Mouse (Mus musculus) embryo, embryonic 11 days (tissue): Measurements from ENCODE around the gene Dcaf17.

ENCODE experiments used
- DNase-seq: peaks from one replicate; pipeline ENCODE4 v3.0.0-alpha.2; 2015

Gene Dcaf17

DNA sequence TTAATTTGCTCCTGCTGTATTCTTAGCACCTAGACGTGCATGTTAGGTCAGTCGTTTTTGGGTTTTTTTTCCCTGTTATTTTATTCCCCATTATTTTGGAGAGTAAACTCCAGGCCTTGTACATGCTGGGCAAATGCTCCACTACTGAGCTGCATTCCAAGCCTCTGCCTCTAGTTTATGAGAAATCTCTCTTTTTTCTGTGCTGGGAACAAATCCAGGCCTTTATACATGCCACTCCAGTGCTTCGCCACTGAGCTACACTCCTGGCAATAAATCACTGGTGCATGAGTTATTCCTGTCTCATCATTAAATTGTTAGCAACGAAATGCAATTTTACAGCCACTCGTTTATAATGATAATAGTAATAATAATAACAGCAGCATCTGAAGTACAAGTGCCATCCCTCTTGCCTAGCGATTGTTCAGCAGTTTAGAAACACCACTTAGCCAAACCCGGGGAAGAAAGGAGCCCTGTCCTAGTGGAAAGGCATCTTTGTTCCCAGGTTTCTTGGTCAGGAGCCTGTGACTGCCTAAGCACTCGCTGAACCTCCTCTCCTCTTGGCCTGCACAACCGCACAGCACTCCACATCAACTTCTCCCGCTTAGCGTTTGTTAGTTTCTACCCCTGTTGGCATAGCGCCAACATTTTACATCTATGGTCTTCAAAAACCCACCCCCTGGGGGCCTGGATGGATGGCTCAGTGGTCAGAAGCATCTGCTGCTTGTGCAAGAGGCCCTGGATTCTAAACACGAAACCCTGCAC lies 67.3 kb downstream of the Dcaf17 start:
- DNase-seq: no peak

DNA sequence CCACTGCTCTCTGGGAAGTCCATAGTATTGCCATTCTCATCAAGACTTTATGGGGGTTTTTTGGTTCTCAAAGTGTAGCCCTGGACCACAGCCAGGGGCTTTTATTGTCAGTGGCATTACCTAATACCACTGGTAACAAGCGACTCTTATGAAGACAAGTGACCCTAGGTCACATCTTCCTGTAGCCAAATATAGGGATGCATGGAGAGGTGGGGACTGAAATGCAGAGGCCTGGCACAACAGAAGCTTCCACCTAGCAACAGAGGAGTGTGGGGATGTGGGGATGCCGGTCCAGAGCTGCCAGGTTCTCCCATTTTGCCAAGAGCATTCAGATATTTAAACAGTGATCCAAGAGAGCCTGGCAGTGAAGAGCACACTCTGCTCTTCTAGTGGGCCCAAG lies 68.5 kb downstream of the Dcaf17 start:
- DNase-seq: no peak

DNA sequence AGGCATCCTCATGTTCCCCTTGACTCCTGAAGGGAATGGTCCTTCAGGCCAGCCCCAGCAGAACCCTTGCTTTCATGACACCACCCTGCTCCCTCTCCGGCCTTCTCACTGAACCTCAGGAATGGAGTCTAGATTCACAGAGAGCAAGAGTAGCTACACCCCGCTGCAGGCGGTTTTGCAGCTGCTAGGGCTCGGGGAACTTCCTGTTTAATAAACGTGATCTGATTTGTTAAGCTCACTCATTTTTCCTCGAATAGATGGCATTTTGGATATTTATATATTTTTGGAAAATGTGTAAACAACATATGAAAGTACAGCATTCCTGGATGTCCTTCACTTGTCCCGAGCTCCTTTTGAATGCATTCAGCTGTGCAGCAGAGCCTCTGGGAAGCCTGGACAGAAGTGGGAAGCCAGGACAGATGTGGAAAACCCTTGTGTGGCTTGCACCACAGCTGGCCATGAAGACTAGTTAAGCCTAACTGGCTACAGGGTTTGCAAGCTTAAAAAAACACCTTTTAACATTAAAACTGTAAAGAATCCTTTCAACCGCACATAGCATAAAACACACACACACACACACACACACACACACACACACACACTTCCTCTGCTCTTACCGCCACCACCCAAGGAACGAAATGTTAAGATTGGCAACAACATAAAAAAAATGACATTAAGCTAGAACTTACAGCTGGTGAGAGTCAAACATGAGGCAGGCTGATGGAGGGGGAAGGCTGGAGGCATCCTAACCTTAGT lies 72.8 kb downstream of the Dcaf17 start:
- DNase-seq: no peak

DNA sequence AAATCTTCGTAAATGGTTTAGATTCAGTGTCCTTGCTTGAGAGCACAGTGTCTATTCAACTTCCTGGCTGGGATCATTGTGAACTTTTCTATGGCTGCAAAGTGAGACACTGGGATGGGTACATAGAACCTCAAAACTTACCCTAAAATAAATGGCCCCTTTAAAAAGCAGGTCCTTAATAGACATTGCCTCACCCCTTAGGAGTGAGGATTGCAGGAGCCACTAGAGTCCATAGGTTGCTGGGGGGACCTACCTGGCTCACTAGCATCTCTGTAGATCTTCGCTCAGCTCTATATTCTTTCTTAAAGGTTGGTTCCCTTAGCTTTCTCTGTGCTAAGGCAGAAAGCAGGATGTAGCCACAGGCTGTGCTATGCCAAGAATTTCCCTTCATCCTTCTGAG lies 75.2 kb downstream of the Dcaf17 start:
- DNase-seq: no peak

DNA sequence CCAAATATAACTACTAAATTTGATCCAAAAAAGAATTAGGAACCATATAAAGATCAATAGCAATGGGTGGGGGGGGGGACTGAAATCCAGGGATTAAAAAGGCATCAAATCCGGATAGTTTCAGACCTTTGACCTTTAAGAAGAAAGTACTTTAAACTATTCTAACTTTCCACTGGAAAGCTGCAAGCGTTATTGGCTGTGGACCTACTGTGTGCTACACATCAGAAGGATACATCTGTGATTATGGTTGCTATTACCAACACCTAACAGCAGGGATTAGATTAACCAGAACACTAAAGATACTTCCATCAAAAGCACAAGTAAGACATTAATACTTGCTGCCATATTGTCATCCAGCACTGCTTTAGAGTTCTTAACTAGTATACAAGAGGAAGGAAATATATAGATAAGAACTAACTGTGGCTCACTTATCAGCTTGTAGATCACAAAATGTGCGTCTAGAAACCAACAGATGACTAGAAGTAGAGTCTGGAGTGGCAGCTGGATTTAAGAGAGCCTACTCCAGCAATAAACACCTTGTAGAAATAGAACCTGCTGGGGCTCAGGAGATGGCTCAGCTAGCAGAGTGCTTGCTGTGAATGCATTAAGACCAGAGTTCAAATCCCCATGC lies 76.9 kb downstream of the Dcaf17 start:
- DNase-seq: no peak

DNA sequence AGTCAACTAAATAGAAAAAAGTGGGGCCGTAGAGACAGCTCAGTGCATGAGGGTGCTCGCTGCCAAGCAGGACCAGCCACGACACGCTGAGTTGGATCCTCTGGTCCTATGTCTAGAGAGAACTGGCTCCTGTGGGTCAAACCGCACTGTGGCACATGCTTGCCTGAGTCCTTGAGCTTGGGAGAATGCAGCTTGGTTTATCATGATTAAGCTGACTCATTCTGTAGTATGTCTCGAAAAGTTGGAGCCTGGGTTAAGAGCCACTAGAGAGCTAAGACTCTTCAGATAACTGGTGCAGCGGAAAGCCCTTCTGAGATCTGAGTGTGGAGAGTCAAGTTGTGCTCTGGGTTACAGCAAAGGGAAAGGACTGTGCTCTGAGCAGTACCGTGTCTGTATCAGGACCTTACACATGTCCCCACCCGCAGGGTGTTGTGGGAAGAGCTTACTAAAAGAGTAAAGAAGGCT lies 78.9 kb downstream of the Dcaf17 start:
- no peak for DNase-seq

DNA sequence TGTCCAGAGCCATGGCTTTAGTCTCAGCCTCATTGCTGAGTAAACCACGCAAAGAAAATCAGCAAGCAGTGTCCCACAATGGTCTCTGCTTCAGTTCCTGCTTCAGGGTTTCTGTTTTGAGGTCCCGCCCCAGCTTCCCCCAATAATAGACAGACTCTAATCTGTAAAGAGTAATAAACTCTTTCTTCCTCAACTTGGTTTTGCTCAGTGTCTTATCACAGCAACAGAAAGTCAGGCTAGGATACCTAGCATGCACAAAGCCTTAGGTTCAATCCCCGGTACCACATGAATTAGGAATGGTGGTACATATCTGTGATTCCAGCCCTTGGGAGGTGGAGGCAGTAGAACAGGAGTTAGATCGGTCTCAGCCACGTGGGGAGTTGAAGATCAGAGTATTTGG lies 79.7 kb downstream of the Dcaf17 start:
- no peak for DNase-seq

DNA sequence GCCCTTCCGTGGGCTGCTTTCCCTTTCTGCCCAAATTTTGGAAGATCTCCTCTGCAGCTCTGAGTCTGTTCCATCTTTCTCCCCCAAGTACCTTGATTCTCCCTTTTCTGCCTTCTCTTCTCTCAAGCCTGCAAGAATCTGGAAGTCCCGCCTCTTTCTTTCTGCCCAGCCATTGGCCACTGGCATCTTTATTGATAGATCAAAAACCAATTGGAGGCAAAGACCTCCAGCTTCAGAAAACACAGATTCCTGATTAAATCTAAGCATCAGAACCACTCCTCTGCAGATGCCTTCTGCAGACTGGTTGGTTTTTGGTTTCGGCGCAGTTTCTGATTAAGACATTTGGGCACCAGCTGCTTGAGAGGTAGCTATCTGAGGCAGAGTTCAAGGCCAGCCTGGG lies 85.5 kb downstream of the Dcaf17 start:
- DNase-seq: no peak

DNA sequence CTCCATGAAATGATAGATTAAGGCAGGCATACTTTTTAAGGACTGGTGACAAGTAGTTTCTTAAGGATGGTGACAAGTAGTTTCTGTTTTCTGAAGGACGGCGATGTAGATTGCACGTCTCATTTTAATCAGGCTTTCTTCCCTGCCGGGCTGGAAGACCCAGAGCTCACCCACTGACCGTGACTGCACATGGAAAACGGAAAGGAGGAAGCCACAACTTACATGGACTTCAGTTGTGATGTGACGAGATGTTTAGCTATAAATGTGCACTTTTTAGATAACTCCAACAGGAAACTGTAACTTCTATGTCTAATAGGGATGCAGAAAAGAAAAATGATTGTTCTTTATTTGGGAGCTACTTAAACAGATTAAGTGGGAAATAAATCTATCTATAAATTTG lies 87.3 kb downstream of the Dcaf17 start:
- no peak for DNase-seq

DNA sequence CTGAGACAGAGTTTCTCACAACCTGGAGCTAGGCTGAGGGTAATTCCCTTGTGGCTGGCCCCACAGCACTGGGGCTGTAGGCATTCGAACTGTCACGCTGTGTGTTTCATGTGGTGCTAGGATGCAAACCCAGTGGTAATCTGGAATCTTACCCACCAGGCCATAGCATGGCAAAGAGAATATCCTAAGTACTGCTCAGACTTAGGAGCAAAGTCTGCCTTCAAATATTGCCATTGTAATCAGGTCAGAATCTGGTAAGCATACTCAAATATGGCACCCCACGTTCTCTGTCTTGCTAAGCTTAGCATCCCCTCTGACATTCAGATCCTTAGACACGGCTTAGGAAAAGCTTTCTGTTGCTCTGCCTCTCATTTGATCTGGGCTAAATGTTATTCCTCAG lies 90.7 kb downstream of the Dcaf17 start:
- DNase-seq: no peak

DNA sequence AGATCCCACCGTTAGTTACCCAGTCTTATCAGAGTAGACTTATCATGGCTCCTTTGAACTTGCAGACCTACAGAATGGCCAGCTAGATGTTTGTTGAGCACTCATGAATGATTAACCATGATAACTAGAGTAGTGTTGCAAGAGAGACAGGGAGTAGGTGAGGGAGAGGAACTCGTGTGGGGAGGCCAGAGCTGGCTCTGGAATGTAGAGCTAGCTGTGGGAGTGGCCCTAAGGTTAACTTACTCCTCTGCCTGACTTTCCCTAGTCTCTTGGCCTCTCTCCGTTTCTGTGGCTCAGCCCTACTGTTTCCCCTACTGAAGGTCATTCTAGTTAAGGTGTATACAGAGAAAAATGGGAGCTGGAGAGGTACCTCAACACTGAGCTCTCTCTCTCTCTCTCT lies 91.1 kb downstream of the Dcaf17 start:
- DNase-seq: no peak

DNA sequence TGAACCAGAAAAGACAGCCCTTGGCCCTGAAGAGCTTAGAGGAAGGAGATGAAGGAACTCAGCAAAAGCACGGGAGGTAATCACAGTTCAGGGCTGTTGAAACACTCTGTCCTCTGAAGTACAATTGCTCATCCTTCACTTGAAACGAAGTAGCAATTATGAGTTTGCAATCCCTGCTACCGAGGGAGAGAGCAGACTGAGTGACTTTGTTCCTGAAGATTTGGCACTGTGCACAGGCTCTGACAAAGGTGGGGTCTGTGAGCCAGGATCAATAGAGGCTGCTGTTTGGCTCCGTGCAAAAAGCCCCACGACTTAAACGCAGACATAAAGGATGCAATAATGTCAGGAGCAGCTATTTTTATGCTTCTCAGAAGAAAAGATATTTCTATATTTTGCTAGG lies 92.7 kb downstream of the Dcaf17 start:
- no peak for DNase-seq
